Mouse (Mus musculus): Measurements from ENCODE around the gene Hspb6. TPM values are rescaled to one million over a fixed set of nuclear protein-coding genes. Genes with fewer than 3 reads are reported as not detected.

Gene Hspb6
- 100 to 1,000 TPM; 720 to 731 TPM for total RNA-seq (2021)

DNA sequence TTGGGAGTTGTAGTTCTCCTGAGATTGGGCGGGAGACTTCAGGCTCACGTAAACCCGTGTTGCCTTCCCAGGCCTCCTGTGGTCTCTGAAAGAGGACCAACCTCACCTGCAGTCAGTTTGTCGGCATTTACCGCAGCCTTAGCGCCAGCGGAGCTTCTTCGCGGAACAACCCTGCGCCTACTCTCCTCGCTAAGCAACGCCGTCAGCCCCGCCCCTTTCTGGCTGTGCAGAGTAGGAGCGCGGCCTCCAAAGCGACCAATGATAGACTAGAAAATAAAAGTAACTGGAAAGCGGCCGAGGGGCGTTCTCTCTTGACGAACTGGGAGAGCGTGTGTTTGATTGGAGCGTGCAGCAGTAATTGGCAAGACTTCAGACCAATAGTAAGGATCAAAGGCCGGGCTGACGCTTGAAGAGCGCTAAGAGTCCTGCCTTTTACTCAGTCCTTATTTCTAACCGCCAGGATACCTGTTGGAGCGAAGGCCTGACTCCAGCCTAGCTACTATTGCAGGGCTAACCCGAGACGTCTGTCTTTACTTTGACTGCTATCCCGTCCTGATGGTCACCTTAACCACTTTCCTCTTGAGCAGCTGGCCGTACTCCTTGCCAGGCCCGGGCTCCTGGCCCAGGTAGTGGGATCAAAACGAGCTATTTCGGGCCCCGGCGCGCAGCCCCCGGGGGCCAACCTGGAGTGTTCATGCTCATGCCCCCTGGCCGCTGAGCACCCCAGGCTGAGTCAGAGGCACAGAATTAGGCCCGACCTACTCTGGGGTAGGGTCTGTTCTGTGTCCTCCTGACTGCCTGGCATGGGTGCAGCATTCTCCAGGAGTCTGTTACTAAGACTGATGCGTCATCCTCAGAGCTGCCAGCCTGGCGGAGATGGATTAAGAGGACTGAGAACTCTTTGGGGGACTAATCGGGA, at the start of gene Hspb6, which contains the start of gene Proser3:
Gene Hspb6 (plus strand): TSS at position 77 of the 919 bp plus-strand sequence.
Gene Proser3 (minus strand): TSS at position 198 of the 919 bp plus-strand sequence.
- intact Hi-C loops (cut with DNase I), result no loop called here

DNA sequence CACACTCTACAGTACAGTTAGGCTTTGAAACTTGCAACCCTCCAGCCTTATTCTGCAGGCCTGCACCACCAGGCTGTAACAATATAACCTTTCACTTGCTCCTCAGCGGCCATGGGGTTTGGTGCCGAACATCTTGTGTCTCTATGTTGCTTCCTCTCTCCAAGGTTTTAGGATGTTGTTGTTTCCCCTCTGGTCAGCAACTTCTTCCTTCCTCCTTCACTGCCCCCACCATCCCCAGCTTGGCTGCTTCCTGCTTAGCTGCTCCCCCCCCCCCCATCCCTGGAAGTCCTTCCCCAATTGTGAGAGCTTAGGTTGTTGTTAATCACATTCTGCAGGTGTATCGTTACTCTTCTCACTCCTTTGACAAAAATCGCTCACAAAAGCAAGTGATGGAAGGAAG, 43.9 kb upstream of the Hspb6 start:
- no peak for DNase-seq (ENCODE audit: low spot score)
- intact Hi-C loops (cut with DNase I), result no loop called here

More for the DNA sequence above, at the start of gene Hspb6, which contains the start of gene Proser3:
- DNase-seq (ENCODE audit: low spot score), result peak; percentile 95

DNA sequence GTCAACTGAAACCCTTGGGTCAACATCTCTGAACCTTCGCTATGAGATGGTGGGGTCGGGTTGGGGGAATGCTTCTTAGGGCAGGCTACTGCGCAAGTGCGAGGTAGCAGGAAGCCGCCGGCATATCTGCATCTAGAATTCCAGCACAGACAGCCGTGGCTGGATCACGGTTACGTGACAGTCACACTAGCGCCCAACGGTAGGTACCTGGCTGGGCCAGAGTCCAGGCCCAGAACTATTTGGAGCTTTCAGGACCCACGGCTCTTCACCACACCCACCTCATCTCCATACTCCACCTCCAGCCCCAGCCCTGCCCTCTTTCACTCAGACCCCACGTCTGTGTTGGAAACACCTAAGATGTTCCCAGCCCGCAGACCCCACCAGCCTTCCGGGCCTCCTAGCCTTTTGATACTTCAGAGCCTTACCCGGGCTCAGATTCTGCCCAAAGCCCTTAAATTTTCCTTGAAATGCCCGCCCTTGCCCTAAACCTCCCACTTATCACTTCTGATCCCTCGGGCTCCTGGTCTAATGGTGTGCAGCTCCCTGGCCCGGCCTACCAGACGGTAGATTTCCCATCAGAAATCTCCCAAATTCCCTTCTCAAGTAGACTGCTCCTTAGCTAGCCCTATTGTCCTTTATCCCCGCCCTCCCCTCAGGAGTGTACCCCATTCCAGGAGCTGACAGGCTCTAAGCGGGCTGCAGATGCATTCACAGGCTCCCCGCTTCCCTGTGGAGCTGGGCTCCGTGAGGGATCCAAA, 36.8 kb upstream of the Hspb6 start:
- intact Hi-C loops (cut with DNase I), result no loop called here
- DNase-seq (ENCODE audit: low spot score), result no peak

DNA sequence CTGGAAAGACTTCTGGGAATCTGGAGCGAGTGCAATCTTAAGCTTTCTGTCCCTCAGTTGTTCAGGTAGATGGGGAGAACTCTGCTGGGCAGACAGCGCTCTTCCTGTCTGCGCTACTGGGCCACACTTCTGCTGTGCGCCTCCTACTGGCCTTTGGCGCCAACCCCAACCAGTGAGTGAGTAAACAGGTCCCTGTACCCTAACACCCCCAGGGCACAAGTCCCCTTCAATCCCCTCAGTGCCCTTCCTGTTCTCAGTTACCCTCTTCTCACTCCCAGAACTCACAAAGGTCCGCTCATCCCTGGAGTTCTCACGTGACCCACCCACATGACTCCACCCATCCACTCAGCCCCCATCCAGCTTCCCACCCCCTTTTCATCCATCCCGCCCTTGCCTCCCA, 33.7 kb upstream of the Hspb6 start:
- intact Hi-C loops (cut with DNase I), result no loop called here

DNA sequence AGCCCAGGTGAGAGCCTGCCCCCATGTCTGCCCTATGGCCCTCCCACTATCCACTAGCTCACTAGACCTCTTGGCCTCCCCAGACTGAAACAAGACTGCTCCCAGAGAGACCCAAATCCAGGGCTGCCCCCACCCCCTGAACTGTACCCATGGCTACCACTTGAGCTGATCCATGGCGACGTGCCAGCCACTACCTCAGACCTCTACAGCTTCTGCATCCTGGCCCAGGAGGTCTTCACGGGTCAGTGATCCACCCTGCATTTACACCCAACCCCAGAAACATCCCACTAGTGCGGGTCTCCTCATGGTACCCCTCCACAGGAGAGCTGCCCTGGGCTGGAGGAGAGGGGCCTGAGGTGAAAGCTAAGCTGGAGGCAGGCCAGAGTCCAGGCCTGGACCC, 31.6 kb upstream of the Hspb6 start:
- intact Hi-C loops (cut with DNase I), result no loop called here
- no peak for DNase-seq (ENCODE audit: low spot score)

More for the DNA sequence above, 33.7 kb upstream of the Hspb6 start:
- DNase-seq (ENCODE audit: low spot score), result no peak

DNA sequence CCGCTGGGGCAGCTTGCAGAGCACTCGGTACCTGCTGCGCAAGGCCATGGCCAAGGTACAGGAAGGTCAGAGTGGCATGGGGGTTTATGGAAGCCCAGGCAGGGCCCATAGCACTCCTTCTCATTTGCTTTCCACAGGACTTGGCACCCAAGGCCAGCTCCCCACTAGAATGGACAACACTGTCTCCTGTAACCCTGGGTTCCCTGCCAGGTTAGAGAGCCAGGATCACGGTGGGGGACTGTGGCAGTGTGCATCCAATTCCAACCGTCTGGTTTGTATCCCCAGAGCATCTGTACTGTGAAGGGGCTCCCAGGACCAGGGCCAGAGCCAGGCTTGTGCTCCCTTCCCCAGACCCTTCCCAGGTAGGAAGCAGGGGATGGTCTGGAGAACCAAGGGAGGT, 31.1 kb upstream of the Hspb6 start:
- DNase-seq (ENCODE audit: low spot score), result no peak
- intact Hi-C loops (cut with DNase I), result no loop called here

DNA sequence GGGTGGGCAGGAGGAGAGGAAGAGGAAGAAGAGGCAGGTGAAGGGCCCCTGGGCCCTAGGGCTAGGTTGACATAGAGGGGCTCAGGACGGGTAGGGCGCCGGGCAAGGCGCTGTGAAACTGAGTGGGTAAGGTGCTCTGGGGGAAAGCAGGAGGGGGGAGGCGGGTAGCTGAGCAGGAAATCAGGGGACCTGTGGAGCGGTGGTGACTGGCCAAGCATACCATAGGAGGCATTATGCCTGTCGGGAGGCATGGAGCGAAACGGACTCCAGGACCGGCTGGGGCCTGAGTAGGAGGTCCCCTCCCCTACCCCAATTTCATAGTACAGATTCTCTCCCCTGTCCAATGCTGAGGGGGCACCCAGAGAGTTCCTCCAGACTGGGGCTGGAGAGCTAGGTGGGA, 29.1 kb upstream of the Hspb6 start:
- no peak for DNase-seq (ENCODE audit: low spot score)
- intact Hi-C loops (cut with DNase I), result no loop called here

DNA sequence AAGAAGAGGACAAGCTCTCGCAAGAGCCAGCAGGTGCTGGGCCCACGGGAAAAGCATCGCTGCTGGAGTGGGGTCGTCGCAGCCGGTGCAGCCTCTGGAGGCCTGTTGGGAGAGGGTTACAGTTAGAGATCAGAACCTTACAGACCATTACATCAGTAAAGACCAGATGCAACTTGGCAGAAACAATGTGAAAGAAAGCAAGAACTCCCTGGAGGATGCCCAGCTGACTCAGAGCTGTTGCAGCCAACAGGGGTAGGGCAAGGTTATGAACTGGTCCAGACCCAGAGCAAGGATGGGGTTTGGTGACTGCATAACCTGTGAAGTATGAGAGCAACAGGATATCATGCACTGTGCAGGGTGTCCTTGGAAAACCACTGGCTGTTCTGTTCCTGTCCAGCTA, 27.5 kb upstream of the Hspb6 start:
- DNase-seq (ENCODE audit: low spot score), result no peak
- intact Hi-C loops (cut with DNase I), result no loop called here

DNA sequence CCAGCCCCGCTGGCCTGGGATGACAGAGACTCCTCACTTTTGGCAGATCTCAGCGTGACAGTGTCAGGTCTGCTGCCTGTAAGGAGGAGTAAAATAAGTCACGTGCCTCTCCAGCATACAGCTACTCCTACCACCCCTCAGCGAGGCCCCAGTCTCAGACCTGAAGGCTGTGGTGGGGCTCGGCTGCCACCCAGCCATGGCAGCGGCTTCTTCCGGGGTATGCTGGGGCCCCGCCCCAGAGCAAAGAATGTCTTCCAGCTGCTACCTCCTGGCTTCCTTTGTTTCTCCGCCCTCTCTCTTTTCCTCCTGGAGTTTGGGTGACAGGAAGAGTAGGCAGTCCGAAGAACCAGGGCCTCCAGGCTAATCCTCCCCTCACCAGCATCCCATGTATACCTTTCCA, 26.0 kb upstream of the Hspb6 start:
- DNase-seq (ENCODE audit: low spot score), result no peak
- intact Hi-C loops (cut with DNase I), result no loop called here

DNA sequence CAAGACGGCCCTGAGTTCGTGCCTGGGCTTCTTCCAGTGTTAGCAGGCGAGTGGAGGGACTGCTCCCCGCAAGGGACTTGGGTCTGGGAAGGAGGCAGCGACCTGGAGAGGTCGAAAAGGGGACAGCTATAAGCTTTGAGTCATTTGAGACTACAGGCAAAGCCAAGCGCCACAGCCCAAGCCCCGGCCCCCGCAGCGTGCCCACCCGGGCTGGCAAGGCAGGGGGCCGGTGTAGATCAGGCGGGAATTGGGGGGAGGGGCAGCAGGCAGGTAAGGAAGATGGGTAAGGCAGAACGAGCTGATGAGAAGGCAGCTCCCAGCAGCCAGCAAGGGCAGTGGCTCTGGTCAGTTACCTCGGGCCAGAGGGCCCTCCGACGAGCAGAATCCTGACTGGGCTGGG, 25.6 kb upstream of the Hspb6 start:
- intact Hi-C loops (cut with DNase I), result no loop called here
- DNase-seq (ENCODE audit: low spot score), result no peak

DNA sequence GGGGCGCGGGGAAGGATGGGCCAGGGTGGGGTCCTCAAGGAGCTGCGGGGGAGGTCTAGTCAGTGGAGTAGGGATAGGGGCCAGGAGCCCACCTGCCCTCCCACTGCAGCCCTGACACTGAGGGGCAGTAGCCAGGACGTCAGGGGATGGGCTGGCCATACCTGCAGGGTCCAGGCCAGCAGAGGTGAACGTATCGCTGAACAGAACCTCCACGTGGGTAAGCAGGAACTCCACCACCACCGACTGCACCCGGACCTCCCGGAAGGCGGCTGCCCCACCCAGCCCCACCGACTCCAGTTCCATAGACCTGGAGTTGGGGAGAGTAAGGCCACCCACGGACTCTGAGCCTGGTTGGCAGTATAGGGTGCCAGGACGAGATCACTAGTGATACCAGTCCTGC, 25.0 kb upstream of the Hspb6 start:
- DNase-seq (ENCODE audit: low spot score), result no peak
- intact Hi-C loops (cut with DNase I), result no loop called here

DNA sequence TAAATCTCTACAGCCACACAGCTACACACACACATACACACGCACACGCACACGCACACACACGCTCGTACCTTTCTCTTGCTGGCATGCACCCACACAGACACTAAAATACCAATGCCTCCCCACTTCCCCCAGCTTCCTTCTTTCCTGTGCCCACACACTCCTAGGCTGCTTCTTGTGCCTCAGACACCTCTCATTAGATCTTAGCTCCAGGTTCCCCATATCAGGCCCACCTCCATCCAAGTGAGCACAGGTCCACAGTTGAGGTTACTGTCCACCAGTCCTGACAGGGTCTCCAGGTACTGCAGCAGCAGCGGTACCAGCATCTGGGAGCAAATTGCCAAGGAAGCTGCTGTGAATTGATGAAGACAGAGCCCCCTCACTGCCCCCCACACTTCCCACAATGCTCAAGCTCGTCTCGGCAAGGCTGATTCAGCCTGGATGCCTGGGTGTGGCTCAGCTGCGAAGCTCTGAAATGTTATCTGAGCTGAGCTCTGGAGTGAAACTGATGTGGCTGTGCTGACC, 20.6 kb upstream of the Hspb6 start:
- DNase-seq (ENCODE audit: low spot score), result no peak
- intact Hi-C loops (cut with DNase I), result no loop called here

DNA sequence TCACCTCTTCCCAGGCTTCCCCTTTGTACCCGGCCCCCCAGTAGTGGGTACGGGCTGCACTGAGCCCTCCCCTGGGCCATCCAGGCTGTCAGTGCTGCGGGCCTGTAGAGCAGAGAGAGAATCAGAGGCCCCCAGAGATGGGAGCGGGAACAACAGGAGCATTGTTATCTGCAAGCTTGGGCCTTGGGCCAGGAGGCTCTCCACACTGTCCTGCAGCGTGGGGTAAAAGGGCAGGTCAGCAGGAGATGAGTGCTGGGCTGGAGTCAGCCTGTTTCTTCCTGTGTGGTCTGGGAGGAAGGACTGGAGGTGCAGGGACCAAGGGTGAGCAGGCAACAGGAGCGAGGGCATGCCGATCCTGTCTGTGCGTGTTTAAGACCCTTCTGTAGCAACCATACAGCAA, 19.0 kb upstream of the Hspb6 start:
- intact Hi-C loops (cut with DNase I), result no loop called here
- DNase-seq (ENCODE audit: low spot score), result no peak

DNA sequence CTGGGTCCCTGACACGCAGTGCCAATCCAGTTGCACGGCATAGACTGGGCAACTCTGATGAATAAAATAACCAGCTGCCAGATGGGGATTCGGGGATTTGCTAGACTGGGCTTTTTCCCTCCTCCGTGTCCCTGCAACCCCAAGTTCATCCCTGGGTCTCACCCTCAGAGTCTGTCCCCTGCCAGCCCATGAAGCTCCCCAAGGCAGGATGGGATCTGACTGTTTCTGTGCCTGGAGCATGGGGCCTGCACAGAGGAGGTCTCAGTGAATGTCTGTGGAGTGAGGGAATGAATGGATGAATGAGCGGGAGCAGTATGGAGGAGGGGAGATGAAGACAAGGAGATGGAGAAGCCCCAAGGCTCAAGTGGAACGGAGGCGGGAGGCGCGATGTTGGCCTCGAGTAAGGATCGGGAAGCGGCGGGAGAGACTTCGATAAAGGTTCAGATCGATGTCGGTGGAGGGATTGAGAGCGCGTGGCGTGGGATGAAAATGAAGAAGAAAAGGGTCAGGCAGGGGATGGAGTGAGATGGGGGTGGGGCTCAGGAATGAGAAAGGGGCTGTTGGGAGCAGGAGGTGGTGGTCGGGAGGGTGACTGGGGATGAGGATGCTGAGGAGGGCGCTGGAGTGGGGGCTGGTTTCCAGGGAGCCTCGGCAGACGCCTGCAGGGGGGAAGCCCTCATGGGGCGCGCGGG, 17.9 kb upstream of the Hspb6 start:
- intact Hi-C loops (cut with DNase I), result no loop called here
- no peak for DNase-seq (ENCODE audit: low spot score)

DNA sequence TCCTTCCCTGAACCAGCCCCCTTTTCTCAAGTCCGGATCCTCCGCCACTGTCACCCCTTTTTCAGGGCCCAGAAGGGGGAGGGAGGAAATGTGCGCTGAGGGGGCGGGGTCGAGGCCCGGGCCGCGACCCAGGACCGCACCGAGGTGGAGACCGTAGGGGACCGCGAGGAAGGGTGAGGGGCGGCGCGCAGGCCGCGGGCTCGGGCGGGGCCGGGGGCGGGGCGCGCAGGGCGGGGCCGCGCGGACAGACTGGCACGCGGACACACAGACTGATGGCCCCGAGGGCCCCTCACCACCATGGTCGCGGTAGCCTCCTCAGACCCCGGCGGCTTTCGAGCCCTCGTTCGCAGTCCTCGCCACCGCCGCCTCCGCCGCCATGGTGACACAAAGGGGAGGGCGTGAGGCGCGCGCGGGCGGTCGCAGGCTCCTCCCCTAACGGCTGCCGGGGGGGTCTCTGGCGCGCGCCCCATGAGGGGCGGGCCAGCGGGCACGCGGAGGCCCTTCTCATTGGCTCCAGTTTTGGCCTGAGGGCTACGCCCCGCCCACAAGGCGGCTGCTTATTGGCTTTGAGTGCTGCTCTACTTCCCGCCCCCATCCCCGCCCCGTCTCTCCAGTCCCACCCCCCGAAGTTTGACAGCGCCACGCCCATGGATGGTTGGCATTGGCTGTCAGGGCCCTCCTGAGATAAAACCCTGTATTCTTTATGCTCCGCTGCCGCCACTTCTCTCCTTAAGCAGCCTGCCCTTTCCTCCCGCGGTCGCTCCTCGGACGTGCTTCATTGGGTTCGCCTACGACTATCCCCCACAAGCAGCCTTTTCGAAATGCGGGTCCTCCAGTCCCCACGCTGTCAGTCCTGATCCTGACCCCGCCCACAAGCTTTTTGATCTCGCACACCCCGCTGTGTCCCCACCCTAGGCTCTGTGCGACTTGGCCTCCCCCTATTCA, 17.1 kb upstream of the Hspb6 start, which contains the start of gene Arhgap33:
Gene Arhgap33 (minus strand): TSS at position 428 of the 945 bp plus-strand sequence.
- DNase-seq (ENCODE audit: low spot score), result peak; percentile 90
- intact Hi-C loops (cut with DNase I), result no loop called here

DNA sequence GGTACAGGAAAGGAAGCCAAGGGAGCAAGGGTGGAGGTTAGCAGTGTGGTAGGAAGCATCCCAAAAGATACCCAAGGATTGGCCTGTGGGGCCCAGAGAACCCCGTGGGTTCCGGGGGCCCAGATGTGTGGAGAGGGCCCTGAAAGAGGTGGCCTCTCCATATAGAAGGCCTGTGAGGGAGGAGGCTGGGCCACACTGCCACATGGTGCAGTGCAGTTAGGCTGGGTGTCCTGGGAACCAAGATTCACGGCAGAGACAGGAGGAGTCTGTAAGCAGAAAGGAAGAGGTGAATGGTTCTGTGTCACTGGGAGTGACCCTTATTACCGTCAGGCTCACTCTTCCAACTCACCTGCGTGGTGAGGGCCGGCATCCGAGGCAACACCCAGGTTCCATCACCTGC, 11.4 kb upstream of the Hspb6 start:
- intact Hi-C loops (cut with DNase I), result no loop called here
- DNase-seq (ENCODE audit: low spot score), result no peak

DNA sequence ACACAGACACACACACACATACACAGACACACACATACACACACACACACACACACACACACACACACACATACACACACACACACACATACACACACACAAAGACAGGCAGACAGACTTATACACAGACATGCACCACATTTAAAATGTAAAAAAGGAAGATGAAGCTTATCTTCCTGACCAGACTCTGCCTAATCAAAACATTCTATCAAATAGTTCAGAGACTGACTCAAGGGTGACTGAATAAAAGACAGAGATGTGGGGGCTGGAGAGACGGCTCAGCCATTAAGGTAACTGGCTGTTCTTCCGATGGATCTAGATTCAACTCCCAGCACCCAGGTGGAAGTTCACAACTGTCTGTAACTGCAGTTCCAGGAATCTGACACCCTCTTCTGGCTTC, 7.7 kb upstream of the Hspb6 start:
- DNase-seq (ENCODE audit: low spot score), result no peak
- intact Hi-C loops (cut with DNase I), result no loop called here

DNA sequence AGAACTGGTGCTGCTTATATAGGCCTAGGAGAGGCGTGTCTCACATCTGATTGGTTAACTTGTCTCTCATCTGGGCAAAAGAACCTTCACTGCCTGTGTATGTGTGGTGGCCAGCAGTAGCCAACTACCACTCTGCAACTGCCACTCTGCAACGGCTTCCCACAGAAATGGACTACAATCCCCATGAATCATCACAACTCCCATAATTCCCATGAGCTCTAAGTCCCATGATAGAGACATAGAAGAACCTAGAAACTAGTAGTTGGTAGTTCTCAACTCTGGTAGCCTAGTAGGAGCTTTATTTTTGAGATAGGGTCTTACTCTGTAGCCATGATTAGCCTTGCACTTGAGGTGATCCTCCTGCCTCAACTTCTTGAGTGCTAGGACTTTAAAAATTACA, 2.1 kb upstream of the Hspb6 start:
- DNase-seq (ENCODE audit: low spot score), result no peak
- intact Hi-C loops (cut with DNase I), result loop anchor here (5.0 kb wide), 1 partner anchor 58 kb away; the partner anchor contains the start of gene Prodh2

DNA sequence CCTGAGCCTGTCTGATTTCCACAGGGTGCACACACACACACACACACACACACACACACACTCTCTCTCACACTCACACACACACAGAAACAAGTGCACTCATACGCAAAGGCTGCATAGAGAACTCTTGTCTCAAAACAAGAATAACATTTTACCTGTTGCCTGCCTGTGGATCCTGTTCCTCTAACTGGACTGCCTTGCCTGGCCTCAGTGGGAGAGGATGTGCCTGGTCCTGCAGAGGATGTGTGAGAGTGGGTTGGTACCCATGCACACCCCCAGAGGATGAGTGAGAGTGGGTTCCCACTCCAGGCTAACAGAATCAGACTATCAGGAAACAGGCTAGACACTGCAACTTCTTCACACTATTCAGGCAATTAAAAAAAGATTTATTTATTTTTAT, 1.4 kb upstream of the Hspb6 start:
- intact Hi-C loops (cut with DNase I), result no loop called here
- no peak for DNase-seq (ENCODE audit: low spot score)
